Mouse (Mus musculus): Measurements from ENCODE around the gene Gm28035.

The Gm28035 gene

GRCm38 (mm10) chr2:30306087-30306486 is 65.7 kb downstream of the Gm28035 start:
- DNase-seq (ENCODE audit: low spot score in 2 of 2), result no peak

GRCm38 (mm10) chr2:30309351-30309750 is 69.0 kb downstream of the Gm28035 start:
- no peak for DNase-seq (ENCODE audit: low spot score in 2 of 2)

GRCm38 (mm10) chr2:30311481-30311880 is 71.1 kb downstream of the Gm28035 start:
- no peak for DNase-seq (ENCODE audit: low spot score in 2 of 2)

GRCm38 (mm10) chr2:30316136-30316535 is 75.8 kb downstream of the Gm28035 start:
- no peak for DNase-seq (ENCODE audit: low spot score in 2 of 2)

GRCm38 (mm10) chr2:30316955-30317354 is 76.6 kb downstream of the Gm28035 start:
- no peak for DNase-seq (ENCODE audit: low spot score in 2 of 2)

- DNase-seq (ENCODE audit: low spot score in 2 of 2), result no peak
Measured at GRCm38 (mm10) chr2:30319260-30319659, 78.9 kb downstream of the Gm28035 start.

GRCm38 (mm10) chr2:30323111-30323510 is 82.7 kb downstream of the Gm28035 start:
- no peak for DNase-seq (ENCODE audit: low spot score in 2 of 2)

GRCm38 (mm10) chr2:30325296-30325695 is 84.9 kb downstream of the Gm28035 start:
- no peak for DNase-seq (ENCODE audit: low spot score in 2 of 2)

- DNase-seq (ENCODE audit: low spot score in 2 of 2), result no peak
Measured at GRCm38 (mm10) chr2:30327276-30327675, 86.9 kb downstream of the Gm28035 start.

GRCm38 (mm10) chr2:30328791-30329190 is 88.4 kb downstream of the Gm28035 start:
- no peak for DNase-seq (ENCODE audit: low spot score in 2 of 2)

All from spleen, postnatal 36 days (tissue).